Mouse (Mus musculus): ENCODE results near the gene Macrod2. TPM values are rescaled to one million over a fixed set of nuclear protein-coding genes. Genes with fewer than 3 reads are reported as not detected.

Macrod2 gene
- polyA plus RNA-seq, 1 experiment from 2014 or later, result 26.5 TPM

DNA sequence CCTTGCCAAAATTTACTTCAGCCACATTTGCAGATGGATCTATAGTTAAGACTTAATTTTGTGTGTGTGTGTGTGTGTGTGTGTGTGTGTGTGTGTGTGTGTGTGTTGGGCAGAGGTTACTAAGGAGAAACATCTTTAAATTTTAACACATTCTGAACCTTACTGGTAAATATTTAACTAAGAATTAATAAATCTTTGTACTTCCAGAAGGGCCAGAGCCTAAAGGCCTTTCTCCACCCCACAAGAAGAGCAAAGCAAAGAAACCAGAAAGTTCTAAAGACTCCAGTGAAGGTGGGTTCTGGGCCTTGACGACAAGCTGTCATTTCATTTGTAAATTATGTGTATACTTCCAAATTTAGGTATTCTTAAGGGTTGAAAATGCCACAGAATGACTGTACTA, 1822.3 kb downstream of the Macrod2 start:
- no peaks in the 10 kb centered on the region for H3K9me3 ChIP-seq
- H3K36me3 ChIP-seq, result no peaks in the 10 kb centered on the region
- WGBS, result 91% methylated on average over 1 of the region's 1 CpGs

GRCm38 (mm10) chr2:142222137-142222921, 1827.2 kb downstream of the Macrod2 start:
- Histone ChIP-seq H3K36me3 (no peaks in the 10 kb centered on the region), H3K4me3 (no peak overlapping the region), H3K27ac (no peak overlapping the region), H3K4me1 (no peaks in the 10 kb centered on the region), H3K9me3 (no peaks in the 10 kb centered on the region), H3K27me3 (ENCODE audit: insufficient read depth, poor library complexity, severe bottlenecking) (no peaks in the 10 kb centered on the region)
- no peak for DNase-seq (ENCODE audit: low spot score)
- 74% methylated on average over 8 of the region's 8 CpGs for WGBS

More for the DNA sequence above, 1822.3 kb downstream of the Macrod2 start:
- DNase-seq (ENCODE audit: low spot score), result no peak
- Histone ChIP-seq H3K27ac (no peak overlapping the region), H3K4me1 (no peaks in the 10 kb centered on the region), H3K27me3 (ENCODE audit: insufficient read depth, poor library complexity, severe bottlenecking) (no peaks in the 10 kb centered on the region), H3K4me3 (no peak overlapping the region)

GRCm38 (mm10) chr2:142222926-142223325, 1827.8 kb downstream of the Macrod2 start:
- no peaks in the 10 kb centered on the region for H3K4me1 ChIP-seq
- no peak overlapping the region for H3K27ac ChIP-seq
- no peak for DNase-seq (ENCODE audit: low spot score)
- 62% methylated on average over 5 of the region's 5 CpGs for WGBS
- H3K27me3 ChIP-seq (ENCODE audit: insufficient read depth, poor library complexity, severe bottlenecking), result no peaks in the 10 kb centered on the region
- H3K4me3 ChIP-seq, result no peak overlapping the region
- no peaks in the 10 kb centered on the region for H3K9me3 ChIP-seq
- H3K36me3 ChIP-seq, result no peaks in the 10 kb centered on the region

DNA sequence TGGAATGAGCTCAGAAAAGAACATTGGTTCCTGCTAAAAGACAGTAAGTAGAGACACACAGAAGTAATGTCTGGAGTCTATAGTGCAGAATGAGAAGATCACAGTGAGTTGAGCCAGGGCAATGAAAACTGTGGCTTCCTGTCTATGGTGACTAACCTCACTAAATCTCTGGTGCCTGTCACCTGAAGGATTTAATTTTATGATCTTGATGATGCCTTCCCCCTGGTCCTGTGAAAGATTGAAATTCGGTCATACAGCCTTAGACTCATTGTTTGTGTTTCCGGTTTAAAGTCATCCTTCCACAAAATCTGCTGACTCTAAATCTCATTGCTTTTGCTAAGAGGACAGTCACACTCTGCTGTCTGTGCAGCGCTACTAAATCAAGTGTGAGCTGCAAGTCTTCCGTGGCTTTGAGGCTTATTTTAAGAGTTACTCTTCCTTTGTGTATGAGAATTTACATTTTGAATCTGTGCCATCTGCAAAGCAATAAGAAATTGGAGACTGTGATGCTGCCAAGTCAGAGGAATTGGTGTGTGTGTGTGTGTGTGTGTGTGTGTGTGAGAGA, 1836.0 kb downstream of the Macrod2 start:
- Histone ChIP-seq H3K27ac (no peak overlapping the region), H3K4me3 (no peak overlapping the region), H3K36me3 (no peaks in the 10 kb centered on the region), H3K27me3 (ENCODE audit: insufficient read depth, poor library complexity, severe bottlenecking) (no peaks in the 10 kb centered on the region; the same call in 1 of the 2 replicates), H3K4me1 (no peaks in the 10 kb centered on the region), H3K9me3 (no peaks in the 10 kb centered on the region)
- WGBS, result 83% methylated on average over 4 of the region's 4 CpGs
- DNase-seq (ENCODE audit: low spot score), result no peak

DNA sequence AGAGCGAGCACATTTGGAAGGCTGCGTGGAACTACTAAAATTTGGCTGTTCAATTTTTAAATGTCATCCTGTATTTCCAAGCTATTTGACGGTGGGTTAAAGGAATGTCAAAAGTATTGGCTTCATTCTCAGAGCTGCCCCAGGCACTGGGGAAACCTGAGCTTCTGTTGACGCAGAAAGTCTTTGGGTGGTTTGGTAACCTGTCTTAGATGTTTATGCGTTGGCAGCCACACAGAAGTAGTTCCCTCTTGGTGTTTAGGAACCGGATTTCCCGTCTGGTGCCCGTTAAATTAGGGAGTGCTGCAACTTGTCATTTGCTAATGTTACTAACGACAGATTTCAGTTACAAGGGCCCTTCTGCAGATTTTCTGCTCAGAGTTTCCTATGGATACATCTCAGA, 1837.7 kb downstream of the Macrod2 start:
- Histone ChIP-seq H3K4me3 (no peak overlapping the region), H3K36me3 (no peaks in the 10 kb centered on the region), H3K9me3 (no peaks in the 10 kb centered on the region), H3K27me3 (ENCODE audit: insufficient read depth, poor library complexity, severe bottlenecking) (no peaks in the 10 kb centered on the region; the same call in 1 of the 2 replicates), H3K4me1 (no peaks in the 10 kb centered on the region), H3K27ac (no peak overlapping the region)
- 75% methylated on average over 9 of the region's 9 CpGs for WGBS
- no peak for DNase-seq (ENCODE audit: low spot score)

DNA sequence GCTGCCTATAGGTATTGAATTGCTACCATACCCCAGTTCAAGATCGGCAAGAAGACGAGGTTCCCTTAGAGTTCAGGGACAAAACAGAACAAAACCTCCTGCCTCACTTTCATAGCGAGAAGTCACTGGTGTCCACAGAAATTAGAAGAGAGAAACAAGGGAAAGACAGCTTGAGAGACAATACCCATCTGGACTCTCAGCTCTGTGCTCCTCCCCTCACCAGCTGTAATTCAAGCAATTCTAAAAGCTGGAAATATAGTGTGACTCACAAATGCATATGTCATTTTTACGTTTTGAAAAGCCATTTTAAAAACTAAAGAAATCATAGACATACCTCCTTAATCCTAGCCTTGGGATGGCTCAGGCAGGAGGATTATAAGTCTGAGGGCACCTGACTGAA, 1848.4 kb downstream of the Macrod2 start:
- H3K4me1 ChIP-seq, result peaks cover 10% of the 10 kb centered on the region; the same call in 1 of the 2 replicates
- no peaks in the 10 kb centered on the region for H3K9me3 ChIP-seq
- no peaks in the 10 kb centered on the region for H3K36me3 ChIP-seq
- no peak overlapping the region for H3K27ac ChIP-seq
- DNase-seq (ENCODE audit: low spot score), result no peak
- H3K4me3 ChIP-seq, result no peak overlapping the region
- 84% methylated on average over 4 of the region's 4 CpGs for WGBS
- H3K27me3 ChIP-seq (ENCODE audit: insufficient read depth, poor library complexity, severe bottlenecking), result no peaks in the 10 kb centered on the region

- Histone ChIP-seq H3K4me1 (no peaks in the 10 kb centered on the region), H3K27ac (no peak overlapping the region), H3K4me3 (no peak overlapping the region), H3K27me3 (ENCODE audit: insufficient read depth, poor library complexity, severe bottlenecking) (0 out of 2 replicates have a peak, but pooled peaks cover 10% of the 10 kb centered on the region), H3K9me3 (no peaks in the 10 kb centered on the region), H3K36me3 (no peaks in the 10 kb centered on the region)
- DNase-seq (ENCODE audit: low spot score), result no peak
- WGBS, result 30% methylated on average over 4 of the region's 4 CpGs
These were observed 1855.3 kb downstream of the Macrod2 start for GRCm38 (mm10) chr2:142250383-142250782.

DNA sequence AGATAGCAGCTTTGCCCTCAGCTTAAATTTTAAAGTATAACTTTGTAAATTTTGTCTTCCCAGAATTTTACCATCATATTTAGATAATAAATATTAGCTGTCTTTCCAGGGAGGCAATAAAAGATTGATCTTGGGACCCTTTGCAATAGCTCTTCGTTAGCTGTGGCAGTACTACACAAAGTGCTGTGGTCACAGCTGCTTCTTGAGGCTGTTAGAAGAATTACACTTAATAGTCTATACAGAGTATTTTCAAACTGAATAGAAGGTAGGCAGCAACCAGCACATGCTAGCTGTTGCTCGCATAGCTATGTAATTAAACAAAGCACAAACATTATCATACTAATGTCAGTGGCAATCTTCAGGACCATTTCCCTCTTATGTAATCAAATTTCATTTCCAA, 1856.4 kb downstream of the Macrod2 start:
- 67% methylated on average over 2 of the region's 2 CpGs for WGBS
- 0 out of 2 replicates have a peak, but pooled peaks cover 11% of the 10 kb centered on the region for H3K27me3 ChIP-seq (ENCODE audit: insufficient read depth, poor library complexity, severe bottlenecking)
- no peaks in the 10 kb centered on the region for H3K9me3 ChIP-seq
- no peaks in the 10 kb centered on the region for H3K36me3 ChIP-seq
- no peaks in the 10 kb centered on the region for H3K4me1 ChIP-seq
- no peak overlapping the region for H3K27ac ChIP-seq
- no peak for DNase-seq (ENCODE audit: low spot score)
- H3K4me3 ChIP-seq, result no peak overlapping the region

DNA sequence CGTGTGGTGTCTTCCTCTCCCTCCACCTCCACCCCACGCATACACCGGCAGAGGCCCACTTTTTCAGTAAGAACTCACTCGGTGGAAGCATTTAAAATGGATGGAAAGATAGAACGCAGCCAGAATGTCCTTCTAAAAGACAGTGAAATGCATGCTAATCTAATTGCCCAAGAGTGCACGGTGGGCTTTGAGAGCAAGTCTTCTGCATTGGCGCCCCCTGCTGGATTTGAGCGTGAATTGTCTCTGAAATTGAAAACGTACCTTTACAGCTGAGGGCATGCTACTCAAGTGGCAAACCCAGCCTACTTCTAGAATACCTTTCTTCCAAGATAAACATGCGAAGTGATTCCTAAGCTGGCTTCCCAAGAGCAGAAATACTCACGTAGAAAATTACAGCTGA, 1858.8 kb downstream of the Macrod2 start:
- Histone ChIP-seq H3K27ac (no peak overlapping the region), H3K27me3 (ENCODE audit: insufficient read depth, poor library complexity, severe bottlenecking) (0 out of 2 replicates have a peak, but pooled peaks cover 11% of the 10 kb centered on the region), H3K9me3 (no peaks in the 10 kb centered on the region), H3K4me1 (no peaks in the 10 kb centered on the region), H3K4me3 (no peak overlapping the region), H3K36me3 (no peaks in the 10 kb centered on the region)
- WGBS, result 24% methylated on average over 11 of the region's 11 CpGs
- DNase-seq (ENCODE audit: low spot score), result peak; percentile 77

- H3K27me3 ChIP-seq (ENCODE audit: insufficient read depth, poor library complexity, severe bottlenecking), result 0 out of 2 replicates have a peak, but pooled peaks cover 11% of the 10 kb centered on the region
- H3K36me3 ChIP-seq, result no peaks in the 10 kb centered on the region
- no peak for DNase-seq (ENCODE audit: low spot score)
- no peak overlapping the region for H3K27ac ChIP-seq
- no peaks in the 10 kb centered on the region for H3K9me3 ChIP-seq
- H3K4me3 ChIP-seq, result no peak overlapping the region
- H3K4me1 ChIP-seq, result no peaks in the 10 kb centered on the region
- 80% methylated on average over 6 of the region's 6 CpGs for WGBS
These were observed 1859.5 kb downstream of the Macrod2 start for GRCm38 (mm10) chr2:142254566-142254965.

- H3K4me1 ChIP-seq, result no peaks in the 10 kb centered on the region
- H3K36me3 ChIP-seq, result no peaks in the 10 kb centered on the region
- no peak overlapping the region for H3K4me3 ChIP-seq
- no peaks in the 10 kb centered on the region for H3K9me3 ChIP-seq
- 0 out of 2 replicates have a peak, but pooled peaks cover 11% of the 10 kb centered on the region for H3K27me3 ChIP-seq (ENCODE audit: insufficient read depth, poor library complexity, severe bottlenecking)
- DNase-seq (ENCODE audit: low spot score), result no peak
- 93% methylated on average over 1 of the region's 1 CpGs for WGBS
- no peak overlapping the region for H3K27ac ChIP-seq
These were observed 1862.4 kb downstream of the Macrod2 start for GRCm38 (mm10) chr2:142257501-142257900.

DNA sequence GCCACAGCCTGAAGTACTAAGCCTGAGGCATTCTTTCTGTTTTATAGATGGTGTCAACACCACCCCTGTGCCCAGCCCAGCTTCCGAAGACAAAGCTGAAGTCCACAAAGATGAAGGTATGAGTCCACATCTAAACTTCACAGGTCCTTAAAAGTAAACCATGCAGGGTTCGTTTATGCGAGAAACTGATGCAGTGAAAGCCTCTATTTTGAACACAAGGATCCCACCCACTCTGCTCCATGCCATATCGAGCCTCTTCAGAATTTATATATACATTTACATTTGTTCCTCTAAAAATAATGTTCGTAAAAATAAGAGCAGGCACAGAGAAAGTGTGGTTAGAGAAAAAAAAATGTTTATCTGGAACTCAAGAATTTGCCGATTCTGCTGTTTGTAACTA, 1865.9 kb downstream of the Macrod2 start:
- no peak overlapping the region for H3K4me3 ChIP-seq
- H3K27ac ChIP-seq, result no peak overlapping the region
- DNase-seq (ENCODE audit: low spot score), result no peak
- H3K9me3 ChIP-seq, result no peaks in the 10 kb centered on the region
- no peaks in the 10 kb centered on the region for H3K27me3 ChIP-seq (ENCODE audit: insufficient read depth, poor library complexity, severe bottlenecking)
- WGBS, result 83% methylated on average over 6 of the region's 6 CpGs
- no peaks in the 10 kb centered on the region for H3K4me1 ChIP-seq
- no peaks in the 10 kb centered on the region for H3K36me3 ChIP-seq

DNA sequence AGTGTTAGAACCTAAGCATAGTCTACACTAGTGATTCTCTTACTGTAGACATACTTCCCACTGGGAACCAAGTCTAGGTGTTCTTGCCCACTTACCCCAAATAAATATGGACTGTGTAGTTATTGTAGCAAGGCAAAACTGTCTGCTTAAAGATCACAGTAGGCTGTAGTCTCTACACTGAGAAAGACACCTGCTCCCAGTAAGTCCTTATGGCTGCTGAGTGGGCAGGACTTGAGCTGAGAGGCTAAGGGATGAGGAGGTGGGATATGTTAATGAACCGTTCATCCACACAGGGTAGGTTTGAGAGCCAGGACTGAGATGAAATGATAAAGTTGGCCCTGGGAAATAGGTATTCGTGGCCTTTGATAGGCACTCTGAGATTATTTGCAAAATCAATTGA, 1869.6 kb downstream of the Macrod2 start:
- no peaks in the 10 kb centered on the region for H3K4me1 ChIP-seq
- no peaks in the 10 kb centered on the region for H3K36me3 ChIP-seq
- no peaks in the 10 kb centered on the region for H3K27me3 ChIP-seq (ENCODE audit: insufficient read depth, poor library complexity, severe bottlenecking)
- WGBS, result 79% methylated on average over 2 of the region's 2 CpGs
- H3K27ac ChIP-seq, result no peak overlapping the region
- no peak for DNase-seq (ENCODE audit: low spot score)
- no peak overlapping the region for H3K4me3 ChIP-seq
- no peaks in the 10 kb centered on the region for H3K9me3 ChIP-seq

All from heart, embryonic 10.5 days (tissue).